Mouse (Mus musculus): Measurements from ENCODE around the gene Slain1. TPM values are rescaled to one million over a fixed set of nuclear protein-coding genes. Genes with fewer than 3 reads are reported as not detected.

Gene Slain1
- polyA plus RNA-seq (2014; fragmentation: Nextera tagmentation; extraction: Ambion mirVana): 2.7 and 3.1 TPM in 2 replicates

- peak within 1 kb of the TSS; percentile 67 for H3K27ac ChIP-seq (replicated peaks; ENCODE audit: low read depth, low read length)
- H3K9me3 ChIP-seq (ENCODE audit: control insufficient read depth, low read length): no peaks in the 10 kb centered on the region
- peak within 1 kb of the TSS; percentile 76 for H3K4me3 ChIP-seq (ENCODE audit: low read depth, low read length)
- H3K4me2 ChIP-seq (ENCODE audit: low read depth, low read length): peak within 1 kb of the TSS; percentile 99
- peak within 1 kb of the TSS; percentile 66 for H3K9ac ChIP-seq (ENCODE audit: low read depth, low read length)
- peak; percentile 92 for DNase-seq (ENCODE audit: low spot score)
- 2% methylated on average over 22 of the region's 32 CpGs for WGBS
- H3K36me3 ChIP-seq (ENCODE audit: control insufficient read depth, insufficient read depth, low read length): no peaks in the 10 kb centered on the region
- H3K4me1 ChIP-seq (ENCODE audit: control insufficient read depth, insufficient read depth, low read length): peaks cover 9% of the 10 kb centered on the region; the same call in 1 of the 2 replicates
- H3K27me3 ChIP-seq (replicated peaks; ENCODE audit: control insufficient read depth, insufficient read depth, low read length): peaks cover 36% of the 10 kb centered on the region
- ATAC-seq (ENCODE audit: low read depth): peak; percentile 97
These were observed at the start of gene Slain1 for GRCm38 (mm10) chr14:103649896-103650334. TSS of gene Slain1 (plus strand) at chr14:103650228.

GRCm38 (mm10) chr14:103608063-103608462 lies 42.0 kb upstream of the Slain1 start:
- no peak overlapping the region for H3K27ac ChIP-seq (replicated peaks; ENCODE audit: low read depth, low read length)
- no peak overlapping the region for H3K9ac ChIP-seq (ENCODE audit: low read depth, low read length)
- ATAC-seq (ENCODE audit: low read depth): no peak
- H3K36me3 ChIP-seq (ENCODE audit: control insufficient read depth, insufficient read depth, low read length): no peaks in the 10 kb centered on the region
- H3K4me3 ChIP-seq (ENCODE audit: low read depth, low read length): no peak overlapping the region
- no peaks in the 10 kb centered on the region for H3K9me3 ChIP-seq (ENCODE audit: control insufficient read depth, low read length)
- H3K4me1 ChIP-seq (ENCODE audit: control insufficient read depth, insufficient read depth, low read length): no peaks in the 10 kb centered on the region
- no peak overlapping the region for H3K4me2 ChIP-seq (ENCODE audit: low read depth, low read length)
- 77% methylated on average over 8 of the region's 8 CpGs for WGBS
- no peak for DNase-seq (ENCODE audit: low spot score)
- H3K27me3 ChIP-seq (replicated peaks; ENCODE audit: control insufficient read depth, insufficient read depth, low read length): no peaks in the 10 kb centered on the region

- 87% methylated on average over 6 of the region's 6 CpGs for WGBS
- no peaks in the 10 kb centered on the region for H3K27me3 ChIP-seq (replicated peaks; ENCODE audit: control insufficient read depth, insufficient read depth, low read length)
- DNase-seq (ENCODE audit: low spot score) (no peak), ATAC-seq (ENCODE audit: low read depth) (no peak)
- H3K9ac ChIP-seq (ENCODE audit: low read depth, low read length): no peak overlapping the region
- H3K4me3 ChIP-seq (ENCODE audit: low read depth, low read length): no peak overlapping the region
- no peak overlapping the region for H3K27ac ChIP-seq (replicated peaks; ENCODE audit: low read depth, low read length)
- H3K4me1 ChIP-seq (ENCODE audit: control insufficient read depth, insufficient read depth, low read length): no peaks in the 10 kb centered on the region
- H3K36me3 ChIP-seq (ENCODE audit: control insufficient read depth, insufficient read depth, low read length): no peaks in the 10 kb centered on the region
- H3K4me2 ChIP-seq (ENCODE audit: low read depth, low read length): no peak overlapping the region
- H3K9me3 ChIP-seq (ENCODE audit: control insufficient read depth, low read length): no peaks in the 10 kb centered on the region
These were observed 36.3 kb upstream of the Slain1 start for GRCm38 (mm10) chr14:103613573-103614271.

GRCm38 (mm10) chr14:103614272-103614587 lies 35.8 kb upstream of the Slain1 start:
- Histone ChIP-seq H3K27me3 (replicated peaks; ENCODE audit: control insufficient read depth, insufficient read depth, low read length) (no peaks in the 10 kb centered on the region), H3K9me3 (ENCODE audit: control insufficient read depth, low read length) (no peaks in the 10 kb centered on the region)

GRCm38 (mm10) chr14:103619756-103620155 lies 30.3 kb upstream of the Slain1 start:
- no peak overlapping the region for H3K9ac ChIP-seq (ENCODE audit: low read depth, low read length)
- DNase-seq (ENCODE audit: low spot score): no peak
- no peaks in the 10 kb centered on the region for H3K9me3 ChIP-seq (ENCODE audit: control insufficient read depth, low read length)
- no peak for ATAC-seq (ENCODE audit: low read depth)
- no peaks in the 10 kb centered on the region for H3K27me3 ChIP-seq (replicated peaks; ENCODE audit: control insufficient read depth, insufficient read depth, low read length)
- no peak overlapping the region for H3K27ac ChIP-seq (replicated peaks; ENCODE audit: low read depth, low read length)
- H3K4me3 ChIP-seq (ENCODE audit: low read depth, low read length): no peak overlapping the region
- no peaks in the 10 kb centered on the region for H3K4me1 ChIP-seq (ENCODE audit: control insufficient read depth, insufficient read depth, low read length)
- 93% methylated on average over 4 of the region's 4 CpGs for WGBS
- H3K36me3 ChIP-seq (ENCODE audit: control insufficient read depth, insufficient read depth, low read length): no peaks in the 10 kb centered on the region
- no peak overlapping the region for H3K4me2 ChIP-seq (ENCODE audit: low read depth, low read length)

More at GRCm38 (mm10) chr14:103614272-103614587, 35.8 kb upstream of the Slain1 start:
- H3K4me2 ChIP-seq (ENCODE audit: low read depth, low read length): no peak overlapping the region
- no peak overlapping the region for H3K9ac ChIP-seq (ENCODE audit: low read depth, low read length)
- H3K36me3 ChIP-seq (ENCODE audit: control insufficient read depth, insufficient read depth, low read length): no peaks in the 10 kb centered on the region
- DNase-seq (ENCODE audit: low spot score) (no peak), ATAC-seq (ENCODE audit: low read depth) (no peak)
- no peak overlapping the region for H3K27ac ChIP-seq (replicated peaks; ENCODE audit: low read depth, low read length)
- H3K4me3 ChIP-seq (ENCODE audit: low read depth, low read length): no peak overlapping the region
- H3K4me1 ChIP-seq (ENCODE audit: control insufficient read depth, insufficient read depth, low read length): no peaks in the 10 kb centered on the region
- 89% methylated on average over 4 of the region's 4 CpGs for WGBS

GRCm38 (mm10) chr14:103621207-103621606 lies 28.8 kb upstream of the Slain1 start:
- no peaks in the 10 kb centered on the region for H3K36me3 ChIP-seq (ENCODE audit: control insufficient read depth, insufficient read depth, low read length)
- no peak overlapping the region for H3K27ac ChIP-seq (replicated peaks; ENCODE audit: low read depth, low read length)
- DNase-seq (ENCODE audit: low spot score): no peak
- no peak overlapping the region for H3K4me3 ChIP-seq (ENCODE audit: low read depth, low read length)
- no peak overlapping the region for H3K4me2 ChIP-seq (ENCODE audit: low read depth, low read length)
- no peak overlapping the region for H3K9ac ChIP-seq (ENCODE audit: low read depth, low read length)
- no peaks in the 10 kb centered on the region for H3K27me3 ChIP-seq (replicated peaks; ENCODE audit: control insufficient read depth, insufficient read depth, low read length)
- WGBS: 86% methylated on average over 2 of the region's 2 CpGs
- no peaks in the 10 kb centered on the region for H3K9me3 ChIP-seq (ENCODE audit: control insufficient read depth, low read length)
- no peaks in the 10 kb centered on the region for H3K4me1 ChIP-seq (ENCODE audit: control insufficient read depth, insufficient read depth, low read length)
- ATAC-seq (ENCODE audit: low read depth): no peak

- DNase-seq (ENCODE audit: low spot score) (no peak), ATAC-seq (ENCODE audit: low read depth) (no peak)
- Histone ChIP-seq H3K27ac (replicated peaks; ENCODE audit: low read depth, low read length) (no peak overlapping the region), H3K9ac (ENCODE audit: low read depth, low read length) (no peak overlapping the region), H3K36me3 (ENCODE audit: control insufficient read depth, insufficient read depth, low read length) (no peaks in the 10 kb centered on the region), H3K4me1 (ENCODE audit: control insufficient read depth, insufficient read depth, low read length) (no peaks in the 10 kb centered on the region), H3K9me3 (ENCODE audit: control insufficient read depth, low read length) (no peaks in the 10 kb centered on the region), H3K27me3 (replicated peaks; ENCODE audit: control insufficient read depth, insufficient read depth, low read length) (no peaks in the 10 kb centered on the region), H3K4me3 (ENCODE audit: low read depth, low read length) (no peak overlapping the region), H3K4me2 (ENCODE audit: low read depth, low read length) (no peak overlapping the region)
- WGBS: 85% methylated on average over 6 of the region's 6 CpGs
These were observed 23.9 kb upstream of the Slain1 start for GRCm38 (mm10) chr14:103626100-103626499.

- H3K36me3 ChIP-seq (ENCODE audit: control insufficient read depth, insufficient read depth, low read length): no peaks in the 10 kb centered on the region
- H3K4me3 ChIP-seq (ENCODE audit: low read depth, low read length): no peak overlapping the region
- no peak for DNase-seq (ENCODE audit: low spot score)
- H3K9ac ChIP-seq (ENCODE audit: low read depth, low read length): no peak overlapping the region
- 68% methylated on average over 7 of the region's 7 CpGs for WGBS
- H3K27ac ChIP-seq (replicated peaks; ENCODE audit: low read depth, low read length): no peak overlapping the region
- no peak overlapping the region for H3K4me2 ChIP-seq (ENCODE audit: low read depth, low read length)
- no peak for ATAC-seq (ENCODE audit: low read depth)
- H3K4me1 ChIP-seq (ENCODE audit: control insufficient read depth, insufficient read depth, low read length): no peaks in the 10 kb centered on the region
- no peaks in the 10 kb centered on the region for H3K9me3 ChIP-seq (ENCODE audit: control insufficient read depth, low read length)
- no peaks in the 10 kb centered on the region for H3K27me3 ChIP-seq (replicated peaks; ENCODE audit: control insufficient read depth, insufficient read depth, low read length)
These were observed 20.2 kb upstream of the Slain1 start for GRCm38 (mm10) chr14:103629639-103630364.
